Mouse (Mus musculus) thymus, postnatal 14 days (tissue): ENCODE results near the gene Fkbp6.

Experiments
- DNase-seq: peaks from one replicate; pipeline ENCODE4 v3.0.0; 2021

The Fkbp6 gene

GRCm38 (mm10) chr5:135347511-135348011 lies 2.3 kb downstream of the Fkbp6 start:
- no peak for DNase-seq

- DNase-seq: no peak
Measured at GRCm38 (mm10) chr5:135346430-135346829, 3.4 kb downstream of the Fkbp6 start.

- no peak for DNase-seq
Measured at GRCm38 (mm10) chr5:135345989-135346388, 3.9 kb downstream of the Fkbp6 start.

GRCm38 (mm10) chr5:135337575-135337974 lies 12.3 kb downstream of the Fkbp6 start:
- no peak for DNase-seq

GRCm38 (mm10) chr5:135331161-135331560 lies 18.7 kb downstream of the Fkbp6 start:
- no peak for DNase-seq

GRCm38 (mm10) chr5:135330201-135330600 lies 19.6 kb downstream of the Fkbp6 start:
- no peak for DNase-seq

GRCm38 (mm10) chr5:135329471-135329870 lies 20.4 kb downstream of the Fkbp6 start:
- no peak for DNase-seq

GRCm38 (mm10) chr5:135326121-135326659 lies 23.7 kb downstream of the Fkbp6 start:
- no peak for DNase-seq

GRCm38 (mm10) chr5:135322197-135322596 lies 27.6 kb downstream of the Fkbp6 start:
- DNase-seq: no peak

GRCm38 (mm10) chr5:135319856-135320255 lies 30.0 kb downstream of the Fkbp6 start:
- DNase-seq: no peak

GRCm38 (mm10) chr5:135316177-135316576 lies 33.7 kb downstream of the Fkbp6 start:
- DNase-seq: no peak

- DNase-seq: no peak
Measured at GRCm38 (mm10) chr5:135306321-135306965, 43.4 kb downstream of the Fkbp6 start.

GRCm38 (mm10) chr5:135302454-135302853 lies 47.4 kb downstream of the Fkbp6 start:
- no peak for DNase-seq

- DNase-seq: no peak
Measured at GRCm38 (mm10) chr5:135301916-135302315, 47.9 kb downstream of the Fkbp6 start.

GRCm38 (mm10) chr5:135292001-135292400 lies 57.8 kb downstream of the Fkbp6 start:
- no peak for DNase-seq

GRCm38 (mm10) chr5:135291193-135291592 lies 58.7 kb downstream of the Fkbp6 start:
- DNase-seq: no peak

GRCm38 (mm10) chr5:135290703-135291102 lies 59.1 kb downstream of the Fkbp6 start:
- no peak for DNase-seq

GRCm38 (mm10) chr5:135286926-135287325 lies 62.9 kb downstream of the Fkbp6 start:
- no peak for DNase-seq

GRCm38 (mm10) chr5:135286185-135286584 lies 63.7 kb downstream of the Fkbp6 start:
- DNase-seq: peak; percentile 78

- no peak for DNase-seq
Measured at GRCm38 (mm10) chr5:135285211-135285610, 64.6 kb downstream of the Fkbp6 start.

- no peak for DNase-seq
Measured at GRCm38 (mm10) chr5:135280226-135280625, 69.6 kb downstream of the Fkbp6 start.

- no peak for DNase-seq
Measured at GRCm38 (mm10) chr5:135276597-135276996, 73.2 kb downstream of the Fkbp6 start.

- DNase-seq: no peak
Measured at GRCm38 (mm10) chr5:135274663-135275396, 75.0 kb downstream of the Fkbp6 start.

GRCm38 (mm10) chr5:135271563-135272165 lies 78.2 kb downstream of the Fkbp6 start:
- DNase-seq: no peak
